Mouse (Mus musculus) E14TG2a.4 (cell line): ENCODE data around the gene Wdr73.

ENCODE experiments used
- CTCF ChIP-seq: conservative IDR thresholded peaks from 2 replicates; pipeline ENCODE4 v1.5.1; 2014; ENCODE audit warnings: low read length
- POU5F1 ChIP-seq: IDR thresholded peaks from 2 replicates; pipeline ENCODE4 v1.6.1; 2014; ENCODE audit warnings: low read length, borderline replicate concordance

GRCm38 (mm10) chr7:80875727-80876126 is 25.3 kb downstream of the Wdr73 start:
- TF ChIP-seq CTCF (0 out of 2 replicates have a peak, but pooled peaks have one; percentile 3), POU5F1 (no peak)
